Mouse (Mus musculus) erythroblast, embryonic 14.5 days (primary cell): ENCODE data around the gene Sctr.

Experiments
- GATA1 ChIP-seq: IDR thresholded peaks from 2 replicates; pipeline ENCODE4 v1.6.1; 2012; ENCODE audit warnings: low read length, inconsistent platforms, mixed read lengths
- TAL1 ChIP-seq: IDR thresholded peaks from 3 replicates; pipeline ENCODE4 v1.6.1; 2012; ENCODE audit warnings: low read length, inconsistent platforms, mixed read lengths

GRCm38 (mm10) chr1:120034793-120035192 is 28.1 kb downstream of the Sctr start:
- TF ChIP-seq GATA1 (no peak), TAL1 (no peak)
